Mouse (Mus musculus) left cerebral cortex, adult 8-10 months (tissue): Measurements from ENCODE around the gene Tmem145. TPM values are rescaled to one million over a fixed set of nuclear protein-coding genes. Genes with fewer than 3 reads are reported as not detected.
"Not testable (repeated sequence)": the region's sequence is repeated elsewhere in the genome, so short reads cannot be mapped to it uniquely, and the experiment has no call there.

ENCODE experiments used
- DNase-seq, 2 experiments: peaks; one replicate each; pipeline ENCODE4 v3.0.0; 2022; ENCODE audit warnings: low spot score in 2 of 2
- total RNA-seq, 4 experiments: library from RNA; stranded (reverse); gene quantifications; 2 replicates each; pipeline ENCODE4 v1.2.4; 2022

Gene Tmem145
- total RNA-seq, 4 experiments from 2014 or later: 40.7 to 46.5 (median 42.0) TPM

GRCm38 (mm10) chr7:25317446-25317999 is 11.6 kb downstream of the Tmem145 start:
- DNase-seq: no peak

- DNase-seq: no peak
Measured at GRCm38 (mm10) chr7:25322058-25322484, 16.2 kb downstream of the Tmem145 start.

- no peak for DNase-seq
Measured at GRCm38 (mm10) chr7:25323219-25323618, 17.3 kb downstream of the Tmem145 start.

- DNase-seq: not testable (repeated sequence)
Measured at GRCm38 (mm10) chr7:25325431-25325830, 19.5 kb downstream of the Tmem145 start.

GRCm38 (mm10) chr7:25326233-25326632 is 20.3 kb downstream of the Tmem145 start:
- no peak for DNase-seq

- peak in 1 of 2 experiments; percentile 36 for DNase-seq
Measured at GRCm38 (mm10) chr7:25333596-25334307, 27.8 kb downstream of the Tmem145 start.

GRCm38 (mm10) chr7:25334472-25334871 is 28.6 kb downstream of the Tmem145 start:
- no peak for DNase-seq

GRCm38 (mm10) chr7:25339329-25339728 is 33.4 kb downstream of the Tmem145 start:
- no peak for DNase-seq

- no peak for DNase-seq
Measured at GRCm38 (mm10) chr7:25341000-25341784, 35.3 kb downstream of the Tmem145 start.

- no peak for DNase-seq
Measured at GRCm38 (mm10) chr7:25348861-25349260, 43.0 kb downstream of the Tmem145 start.

- no peak for DNase-seq
Measured at GRCm38 (mm10) chr7:25358721-25359206, 52.9 kb downstream of the Tmem145 start.

GRCm38 (mm10) chr7:25363151-25363550 is 57.2 kb downstream of the Tmem145 start:
- no peak for DNase-seq

GRCm38 (mm10) chr7:25363632-25364031 is 57.7 kb downstream of the Tmem145 start:
- DNase-seq: no peak

Other genes with a start within 250 kb of the Tmem145 start
- 100 to 1,000 TPM; 201 to 224 (median 207) TPM for gene Grik5, start 233.8 kb upstream of the Tmem145 start, total RNA-seq
- 10 to 100 TPM; 36.8 to 40.0 (median 37.1) TPM for gene Zfp574, start 233.5 kb upstream of the Tmem145 start, total RNA-seq
- 10 to 100 TPM; 10.5 to 13.2 (median 11.9) TPM for gene Pou2f2, start 126.4 kb upstream of the Tmem145 start, total RNA-seq
- 10 to 100 TPM; 21.2 to 24.5 (median 22.2) TPM for gene Dedd2, start 85.5 kb upstream of the Tmem145 start, total RNA-seq
- gene Zfp526, start 84.7 kb upstream of the Tmem145 start, total RNA-seq: 10 to 100 TPM; 12.1 to 12.9 (median 12.8) TPM
- gene Gsk3a, start 68.3 kb upstream of the Tmem145 start, total RNA-seq: 100 to 1,000 TPM; 214 to 232 (median 222) TPM
- gene Erf, start 55.3 kb upstream of the Tmem145 start, total RNA-seq: 10 to 100 TPM; 61.3 to 75.7 (median 69.9) TPM
- gene Cic, start 38.4 kb upstream of the Tmem145 start, total RNA-seq: 100 to 1,000 TPM; 196 to 238 (median 227) TPM
- gene Pafah1b3, start 8.1 kb upstream of the Tmem145 start, total RNA-seq: 10 to 100 TPM; 29.5 to 38.7 (median 32.2) TPM
- gene Prr19, start 4.7 kb upstream of the Tmem145 start, total RNA-seq: not detected
- gene Megf8, start 11.1 kb downstream of the Tmem145 start, total RNA-seq: 100 to 1,000 TPM in 3 of 4 experiments, 10 to 100 TPM in 1; 99.2 to 109 (median 104) TPM
- not detected for gene Cnfn, start 63.6 kb downstream of the Tmem145 start, total RNA-seq
- gene Lipe, start 92.6 kb downstream of the Tmem145 start, total RNA-seq: 10 to 100 TPM in 1 of 4 experiments, 1 to 10 TPM in 3; 8.2 to 10.7 (median 8.8) TPM
- not detected for gene Cxcl17, start 106.8 kb downstream of the Tmem145 start, total RNA-seq
- 1 to 10 TPM; 2.3 to 3.3 (median 2.8) TPM for gene Ceacam1, start 171.5 kb downstream of the Tmem145 start, total RNA-seq
- under 1 TPM; 0.39 to 0.81 (median 0.64) TPM for gene Ceacam2, start 233.8 kb downstream of the Tmem145 start, total RNA-seq